Mouse (Mus musculus) embryonic fibroblast, embryonic 13.5 days (primary cell): Measurements from ENCODE around the gene Olfr1564.
"Not testable (repeated sequence)": the region's sequence is repeated elsewhere in the genome, so short reads cannot be mapped to it uniquely, and the experiment has no call there.

ENCODE experiments used
- CTCF ChIP-seq: IDR thresholded peaks from 2 replicates; pipeline ENCODE4 v1.5.1; 2011; ENCODE audit warnings: mild to moderate bottlenecking, control low read depth, low read length, moderate library complexity, borderline replicate concordance; ENCODE audit not compliant: insufficient read depth
- POLR2A ChIP-seq: IDR thresholded peaks from 2 replicates; pipeline ENCODE4 v1.6.1; 2011; ENCODE audit warnings: low read depth, mild to moderate bottlenecking, control low read depth, low read length, moderate library complexity

- TF ChIP-seq CTCF, POLR2A: not testable (repeated sequence)
Measured at GRCm38 (mm10) chr17:33191002-33191401, 30.5 kb downstream of the Olfr1564 start, which contains the start of gene Olfr239.
